In genomic region chr11:108341783-108342182, GRCm38 (mm10) we compare ENCODE assay signal across 8 mouse cellular contexts. TPM values are rescaled to one million over a fixed set of nuclear protein-coding genes. Genes with fewer than 3 reads are reported as not detected.
DNase-seq lines count a peak whose midpoint lies in the region; ATAC-seq lines count a peak whose summit lies in the region.

No protein-coding gene starts in this region.

- no peak for ATAC-seq in heart, embryonic 14.5 days (ENCODE audit: insufficient number of reproducible peaks, insufficient read depth, low FRiP score, low read depth)
- ATAC-seq in forebrain, embryonic 14.5 days = no peak
- peak; percentile 30 for ATAC-seq in megakaryocyte, adult 5-6 weeks (ENCODE audit: poor library complexity, severe bottlenecking)

- H3K27ac ChIP-seq in heart, embryonic 14.5 days (replicated peaks in 1 of 2; ENCODE audit: control insufficient read depth in 1 of 2, insufficient read depth in 1 of 2, low read depth in 2 of 2, low read length in 2 of 2) = no peak overlapping the region; a peak in 1 of 4 replicates
- H3K27ac ChIP-seq in forebrain, embryonic 14.5 days (ENCODE audit: low read depth, low read length) = no peak overlapping the region

- H3K4me3 ChIP-seq in heart, embryonic 14.5 days (ENCODE audit: control insufficient read depth in 1 of 2, insufficient read depth in 1 of 2, low read depth in 1 of 2, low read length in 2 of 2) = peak overlapping the region; percentile 14 to 82; a peak in 3 of 4 replicates
- peak overlapping the region; percentile 59 for H3K4me3 ChIP-seq in forebrain, embryonic 14.5 days (ENCODE audit: low read depth, low read length)

- H3K27me3 ChIP-seq in heart, embryonic 14.5 days (ENCODE audit: control insufficient read depth, insufficient read depth, low read length) = no peaks in the 10 kb centered on the region
- 0 out of 2 replicates have a peak, but pooled peaks cover 3% of the 10 kb centered on the region for H3K27me3 ChIP-seq in forebrain, embryonic 14.5 days (replicated peaks; ENCODE audit: control insufficient read depth, insufficient read depth, low read length)

- peaks cover 2 to 23% of the 10 kb centered on the region in 2 experiments for H3K4me1 ChIP-seq in heart, embryonic 14.5 days (ENCODE audit: control insufficient read depth in 2 of 2, insufficient read depth in 2 of 2, low read length in 2 of 2)
- peaks cover 14% of the 10 kb centered on the region for H3K4me1 ChIP-seq in forebrain, embryonic 14.5 days (ENCODE audit: control insufficient read depth, insufficient read depth, low read length)

- 22% methylated on average over 8 of the region's 8 CpGs for WGBS in heart, embryonic 14.5 days
- 35% methylated on average over 8 of the region's 8 CpGs for WGBS in forebrain, embryonic 14.5 days

- H3K36me3 ChIP-seq in heart, embryonic 14.5 days (ENCODE audit: control insufficient read depth, insufficient read depth, low read length) = peaks cover 18% of the 10 kb centered on the region
- no peaks in the 10 kb centered on the region for H3K36me3 ChIP-seq in forebrain, embryonic 14.5 days (ENCODE audit: control insufficient read depth, insufficient read depth, low read length)

- intact Hi-C loops in heart, postnatal 10 days (cut with DNase I) = loop anchor here (5.0 kb wide), 2 partner anchors 84 to 124 kb away; no protein-coding TSS in a partner anchor

- peak overlapping the region; percentile 88 for H3K4me2 ChIP-seq in heart, embryonic 14.5 days (ENCODE audit: low read length)
- peak overlapping the region; percentile 89 for H3K4me2 ChIP-seq in forebrain, embryonic 14.5 days (ENCODE audit: low read length)

- DNase-seq in heart, postnatal 10 days = no peak
- DNase-seq in CD4-positive, CD25-positive, alpha-beta regulatory T cell, adult 2 months (ENCODE audit: low read depth, low spot score) = peak; percentile 63
- DNase-seq in forebrain, embryonic 14.5 days (ENCODE audit: low spot score) = no peak
- no peak for DNase-seq in urinary bladder, postnatal 14 days (ENCODE audit: low spot score)
- DNase-seq in adrenal gland, postnatal 25 days = no peak
- no peak for DNase-seq in layer of hippocampus, adult 9-10 months (ENCODE audit: low spot score)

- peak overlapping the region; percentile 91 for H3K9ac ChIP-seq in heart, embryonic 14.5 days (ENCODE audit: low read length)
- 0 out of 2 replicates have a peak overlapping the region, but pooled peaks have one; percentile 81 for H3K9ac ChIP-seq in forebrain, embryonic 14.5 days (ENCODE audit: low read length)

- no peaks in the 10 kb centered on the region for H3K9me3 ChIP-seq in heart, embryonic 14.5 days (ENCODE audit: control insufficient read depth, low read length)
- H3K9me3 ChIP-seq in forebrain, embryonic 14.5 days (replicated peaks; ENCODE audit: control insufficient read depth, low read length) = no peaks in the 10 kb centered on the region

RNA-seq across cellular contexts. Expression of gene Apoh, which starts 1.4 kb away (rescaled TPM):
- 0.22 TPM in 1 of 2 replicates, not detected in the other for polyA plus RNA-seq in heart, embryonic 14.5 days (2014; fragmentation: Nextera tagmentation; extraction: Ambion mirVana)
- under 1 TPM in 1 of 2 experiments, not detected in 1; 0.22 TPM for total RNA-seq in heart, postnatal 10 days (2021)
- polyA plus RNA-seq in forebrain, embryonic 14.5 days (2014; fragmentation: Nextera tagmentation; extraction: Ambion mirVana) = 0.19 TPM in 1 of 2 replicates, not detected in the other
- not detected in 2 replicates for total RNA-seq in megakaryocyte, adult 5-6 weeks (2015)
- total RNA-seq in megakaryocyte, adult 5-6 weeks (2017) = not detected in 2 replicates
- total RNA-seq in adrenal gland, postnatal 25 days (2021) = 25.6 TPM in 1 of 2 replicates, not detected in the other

RNA-seq across cellular contexts. Expression of gene Prkca, which starts 1.9 kb away (rescaled TPM):
- 20.6 and 21.4 TPM in 2 replicates for polyA plus RNA-seq in heart, embryonic 14.5 days (2014; fragmentation: Nextera tagmentation; extraction: Ambion mirVana)
- total RNA-seq in heart, postnatal 10 days (2021) = 10 to 100 TPM; 44.8 to 52.4 TPM
- 5.3 and 5.7 TPM in 2 replicates for polyA plus RNA-seq in forebrain, embryonic 14.5 days (2014; fragmentation: Nextera tagmentation; extraction: Ambion mirVana)
- 6.4 and 6.9 TPM in 2 replicates for total RNA-seq in megakaryocyte, adult 5-6 weeks (2015)
- total RNA-seq in megakaryocyte, adult 5-6 weeks (2017) = 1.6 and 4.3 TPM in 2 replicates
- total RNA-seq in adrenal gland, postnatal 25 days (2021) = 6.7 and 7.8 TPM in 2 replicates
